Mouse (Mus musculus): ENCODE measurements around the gene Nckap5. TPM values are rescaled to one million over a fixed set of nuclear protein-coding genes. Genes with fewer than 3 reads are reported as not detected.

The Nckap5 gene
- total RNA-seq, 2 experiments from 2014 or later, result 0.19 TPM; not detected in 1

GRCm38 (mm10) chr1:126492206-126493071, 338.2 kb downstream of the Nckap5 start:
- ATAC-seq (replicated peaks; ENCODE audit: low FRiP score, poor library complexity, severe bottlenecking), result no peak

DNA sequence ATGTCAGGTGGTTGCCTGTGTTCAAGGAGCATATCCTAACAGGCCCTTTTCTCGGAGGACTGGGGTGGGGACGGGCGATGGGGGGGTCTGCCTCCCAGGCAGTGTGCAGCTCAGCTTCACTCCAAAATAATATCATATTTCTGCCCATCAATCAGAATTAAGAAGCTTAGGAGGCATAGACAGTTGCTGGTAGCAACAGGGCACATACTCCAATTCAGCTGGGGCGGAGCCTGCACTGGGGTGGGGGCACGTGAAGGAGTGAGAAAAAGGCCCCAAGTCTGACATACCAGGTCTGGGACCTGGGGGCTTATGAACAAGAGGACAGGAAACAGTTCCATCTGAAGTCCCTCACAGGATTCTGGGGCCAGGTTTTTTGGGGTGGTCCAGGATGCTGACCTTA, 339.2 kb downstream of the Nckap5 start:
- ATAC-seq (replicated peaks; ENCODE audit: low FRiP score, poor library complexity, severe bottlenecking), result no peak

GRCm38 (mm10) chr1:126490256-126490655, 340.3 kb downstream of the Nckap5 start:
- no peak for ATAC-seq (replicated peaks; ENCODE audit: low FRiP score, poor library complexity, severe bottlenecking)

GRCm38 (mm10) chr1:126484664-126485087, 345.9 kb downstream of the Nckap5 start:
- ATAC-seq (replicated peaks; ENCODE audit: low FRiP score, poor library complexity, severe bottlenecking), result no peak

DNA sequence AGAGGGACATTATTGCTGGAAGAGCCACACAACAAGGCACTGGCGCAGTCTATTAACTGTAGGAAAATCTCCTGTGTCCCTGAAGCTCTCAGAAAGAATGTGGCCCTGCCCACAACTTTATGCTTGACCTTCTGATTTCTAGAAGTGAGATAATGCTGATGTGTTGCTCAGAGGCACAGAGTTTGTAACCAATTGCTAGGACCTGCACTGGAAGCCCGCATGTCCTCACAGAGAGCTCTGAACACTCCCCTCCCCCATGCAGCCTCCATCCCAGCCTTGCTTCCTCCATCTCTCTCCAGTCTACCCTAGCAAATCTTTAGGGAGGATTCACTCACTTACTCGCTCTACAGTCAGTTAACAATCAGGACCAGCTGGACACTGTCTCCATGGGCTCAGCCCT, 346.9 kb downstream of the Nckap5 start:
- no peak for ATAC-seq (replicated peaks; ENCODE audit: low FRiP score, poor library complexity, severe bottlenecking)

DNA sequence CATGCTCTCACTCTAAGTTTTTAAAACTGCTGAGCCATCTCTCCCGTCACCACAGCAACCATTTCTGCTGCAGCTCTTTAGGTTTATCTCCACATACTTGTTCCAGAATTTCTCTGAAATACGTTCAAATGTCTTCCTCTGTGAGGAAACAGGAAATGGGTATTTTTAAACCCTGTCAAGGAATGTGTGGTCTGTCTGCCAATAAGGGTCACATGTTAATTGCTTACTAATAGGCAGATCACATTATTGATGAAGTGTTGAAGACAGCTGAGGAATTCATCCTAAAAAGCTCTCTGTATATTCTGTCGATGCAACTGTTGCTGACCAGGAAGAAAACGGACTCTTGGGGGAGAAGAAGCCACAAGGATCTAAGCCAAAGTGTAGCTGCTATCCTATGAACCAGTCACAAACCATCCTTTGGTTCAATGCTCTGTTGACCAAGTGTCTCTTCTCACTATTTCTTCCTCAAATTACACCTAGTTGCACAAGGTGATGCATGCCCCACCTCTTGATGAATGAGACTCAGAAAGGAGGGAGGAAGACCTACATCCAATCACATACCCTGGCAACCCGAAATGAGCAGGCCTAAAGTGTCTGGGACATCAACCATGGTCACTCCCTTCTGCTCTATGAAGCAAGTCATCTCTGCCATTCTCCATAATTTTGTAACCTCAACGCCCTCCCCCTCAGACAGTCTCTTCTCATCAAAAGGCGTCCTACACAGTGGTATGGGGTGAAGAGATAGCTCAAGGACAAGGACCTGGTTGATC, 349.0 kb downstream of the Nckap5 start:
- no peak for ATAC-seq (replicated peaks; ENCODE audit: low FRiP score, poor library complexity, severe bottlenecking)

GRCm38 (mm10) chr1:126473044-126473443, 357.6 kb downstream of the Nckap5 start:
- ATAC-seq (replicated peaks; ENCODE audit: low FRiP score, poor library complexity, severe bottlenecking), result no peak

GRCm38 (mm10) chr1:126471419-126471818, 359.2 kb downstream of the Nckap5 start:
- no peak for ATAC-seq (replicated peaks; ENCODE audit: low FRiP score, poor library complexity, severe bottlenecking)

- ATAC-seq (replicated peaks; ENCODE audit: low FRiP score, poor library complexity, severe bottlenecking), result no peak
Observed at GRCm38 (mm10) chr1:126470883-126471282, 359.7 kb downstream of the Nckap5 start.

GRCm38 (mm10) chr1:126469818-126470544, 360.6 kb downstream of the Nckap5 start:
- no peak for ATAC-seq (replicated peaks; ENCODE audit: low FRiP score, poor library complexity, severe bottlenecking)

- ATAC-seq (replicated peaks; ENCODE audit: low FRiP score, poor library complexity, severe bottlenecking), result no peak
Observed at GRCm38 (mm10) chr1:126461527-126462354, 368.9 kb downstream of the Nckap5 start.

DNA sequence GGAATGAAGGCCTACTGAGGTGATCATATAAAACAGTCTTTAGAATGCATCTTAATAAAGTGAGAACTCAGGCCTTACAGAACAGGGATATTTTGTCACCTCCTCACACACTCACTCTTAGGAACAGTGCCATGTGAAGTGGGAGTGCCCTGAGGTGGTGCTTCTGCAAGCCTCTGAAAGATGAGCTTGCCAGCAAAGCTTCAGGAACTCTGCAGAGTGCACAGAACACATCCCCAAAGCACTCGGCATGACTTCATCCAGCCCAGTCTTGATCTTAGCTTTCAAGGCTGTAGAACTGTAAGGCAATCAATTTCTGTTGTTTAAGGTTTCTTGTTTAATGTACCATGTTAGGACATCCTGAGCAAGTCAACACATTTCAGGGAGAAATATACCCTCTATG, 372.9 kb downstream of the Nckap5 start:
- no peak for ATAC-seq (replicated peaks; ENCODE audit: low FRiP score, poor library complexity, severe bottlenecking)

- ATAC-seq (replicated peaks; ENCODE audit: low FRiP score, poor library complexity, severe bottlenecking), result no peak
Observed at GRCm38 (mm10) chr1:126454504-126455173, 376.0 kb downstream of the Nckap5 start.

GRCm38 (mm10) chr1:126451472-126451871, 379.1 kb downstream of the Nckap5 start:
- ATAC-seq (replicated peaks; ENCODE audit: low FRiP score, poor library complexity, severe bottlenecking), result no peak

DNA sequence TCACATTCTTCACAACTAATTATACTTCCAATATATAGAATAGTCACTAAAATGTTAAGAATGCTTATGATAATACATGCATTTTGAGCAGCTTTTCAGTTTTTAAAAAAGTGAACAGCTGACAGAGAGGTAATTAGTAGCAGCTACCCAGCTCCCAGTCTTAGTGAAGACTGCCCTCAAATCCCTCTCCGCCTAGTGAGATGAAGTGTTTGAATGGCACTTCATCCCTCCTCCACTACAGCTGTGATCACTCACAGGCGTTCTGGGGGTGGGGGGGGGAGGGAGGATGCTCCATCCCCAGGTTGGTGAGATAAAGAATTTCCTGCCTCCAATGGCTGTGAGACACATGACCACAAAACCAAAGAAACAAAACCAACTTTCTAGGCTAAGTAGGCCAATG, 381.2 kb downstream of the Nckap5 start:
- no peak for ATAC-seq (replicated peaks; ENCODE audit: low FRiP score, poor library complexity, severe bottlenecking)

DNA sequence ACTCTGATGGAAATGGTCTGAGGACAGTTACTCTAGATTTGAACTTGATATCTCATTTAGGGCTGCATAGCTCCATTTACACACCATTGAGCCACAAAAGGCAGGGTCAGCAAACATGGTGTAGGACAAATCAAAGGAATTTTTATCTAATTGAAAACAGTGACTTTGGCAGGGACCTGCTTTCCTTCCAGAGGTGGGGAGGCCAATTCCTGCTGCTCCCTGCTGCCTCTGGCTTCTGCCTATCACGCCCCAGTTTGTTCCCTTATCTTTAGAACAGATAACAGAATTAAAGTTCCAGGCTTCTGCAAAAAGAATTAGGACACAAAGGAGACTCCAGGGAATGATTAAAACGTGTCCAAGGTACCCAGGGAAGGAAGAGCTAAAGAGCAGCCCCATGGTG, 386.7 kb downstream of the Nckap5 start:
- no peak for ATAC-seq (replicated peaks; ENCODE audit: low FRiP score, poor library complexity, severe bottlenecking)

DNA sequence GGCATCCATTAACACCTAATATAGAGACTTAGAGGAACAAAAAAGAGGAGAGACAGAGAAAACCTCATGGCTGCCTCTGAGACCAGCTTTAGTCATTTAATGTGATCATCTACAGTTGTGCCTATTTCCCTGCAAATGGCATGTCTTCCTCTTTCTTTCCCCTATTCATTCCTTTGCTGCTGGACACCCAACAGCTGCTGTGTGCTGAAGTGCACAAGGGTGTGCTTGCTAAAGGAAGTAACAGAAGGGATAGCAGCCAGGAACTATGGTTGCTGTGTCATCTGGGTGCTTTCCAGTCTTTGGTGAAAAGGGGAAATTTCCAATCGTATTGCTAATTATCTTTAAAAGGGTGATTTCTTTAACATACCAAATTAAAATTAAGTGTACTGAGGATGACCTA, 387.9 kb downstream of the Nckap5 start:
- no peak for ATAC-seq (replicated peaks; ENCODE audit: low FRiP score, poor library complexity, severe bottlenecking)

GRCm38 (mm10) chr1:126438000-126438572, 392.5 kb downstream of the Nckap5 start:
- ATAC-seq (replicated peaks; ENCODE audit: low FRiP score, poor library complexity, severe bottlenecking), result no peak

Measured in erythroblast, adult 5-6 weeks (primary cell).